Mouse (Mus musculus): ENCODE data around the gene Brf1. TPM values are rescaled to one million over a fixed set of nuclear protein-coding genes. Genes with fewer than 3 reads are reported as not detected.
A peak's percentile ranks its signal among the peaks of the same experiment; 100 is the strongest.

The Brf1 gene
- total RNA-seq, 2 experiments from 2014 or later: 20.8 to 21.5 TPM

GRCm38 (mm10) chr12:112921518-112921917 lies 79.0 kb downstream of the Brf1 start:
- intact Hi-C loops (cut with DNase I): no loop called here
- TF ChIP-seq CTCF (IDR thresholded peaks at IDR 0.05): no peak
- no peak overlapping the region for H3K4me3 ChIP-seq
- no peak overlapping the region for H3K27ac ChIP-seq
- no peak for DNase-seq

- H3K4me3 ChIP-seq: peak overlapping the region; percentile 70
- TF ChIP-seq CTCF (IDR thresholded peaks at IDR 0.05): no peak
- H3K27ac ChIP-seq: peak overlapping the region; percentile 99
- DNase-seq: peak; percentile 61
- intact Hi-C loops (cut with DNase I): loop anchor here (5.0 kb wide), 1 partner anchor 41 kb away; no protein-coding TSS in a partner anchor
These were observed 82.6 kb downstream of the Brf1 start for GRCm38 (mm10) chr12:112917906-112918305.

- intact Hi-C loops (cut with DNase I): loop anchor here (5.0 kb wide), 1 partner anchor 40 kb away; no protein-coding TSS in a partner anchor
- H3K4me3 ChIP-seq: peak overlapping the region; percentile 70
- peak; percentile 56 for DNase-seq
- TF ChIP-seq CTCF (IDR thresholded peaks at IDR 0.05): no peak
- H3K27ac ChIP-seq: peak overlapping the region; percentile 99
These were observed 83.0 kb downstream of the Brf1 start for GRCm38 (mm10) chr12:112917486-112917885.

- Histone ChIP-seq H3K4me3 (peak overlapping the region; percentile 70), H3K27ac (peak overlapping the region; percentile 99)
- intact Hi-C loops (cut with DNase I): loop anchor here (5.0 kb wide), 1 partner anchor 40 kb away; no protein-coding TSS in a partner anchor
These were observed 83.7 kb downstream of the Brf1 start for GRCm38 (mm10) chr12:112916698-112917400.

GRCm38 (mm10) chr12:112915587-112915986 lies 84.9 kb downstream of the Brf1 start:
- TF ChIP-seq CTCF (IDR thresholded peaks at IDR 0.05): no peak

More at GRCm38 (mm10) chr12:112916698-112917400, 83.7 kb downstream of the Brf1 start:
- no peak; the same call in 1 of the 2 replicates for TF ChIP-seq CTCF (IDR thresholded peaks at IDR 0.05)
- DNase-seq: peak; percentile 94

GRCm38 (mm10) chr12:112914527-112914926 lies 86.0 kb downstream of the Brf1 start:
- intact Hi-C loops (cut with DNase I): no loop called here
- Histone ChIP-seq H3K27ac (peak overlapping the region; percentile 99), H3K4me3 (no peak overlapping the region)
- no peak for DNase-seq
- no peak for TF ChIP-seq CTCF (IDR thresholded peaks at IDR 0.05)

More at GRCm38 (mm10) chr12:112915587-112915986, 84.9 kb downstream of the Brf1 start:
- peak overlapping the region; percentile 70 for H3K4me3 ChIP-seq
- intact Hi-C loops (cut with DNase I): loop anchor here (5.0 kb wide), 1 partner anchor 38 kb away; no protein-coding TSS in a partner anchor
- DNase-seq: no peak
- H3K27ac ChIP-seq: peak overlapping the region; percentile 99

- TF ChIP-seq CTCF (IDR thresholded peaks at IDR 0.05): no peak
- H3K4me3 ChIP-seq: no peak overlapping the region
- no peak for DNase-seq
- intact Hi-C loops (cut with DNase I): no loop called here
- H3K27ac ChIP-seq: no peak overlapping the region
These were observed 87.4 kb downstream of the Brf1 start for GRCm38 (mm10) chr12:112912951-112913745.

- H3K4me3 ChIP-seq: no peak overlapping the region
- intact Hi-C loops (cut with DNase I): no loop called here
- TF ChIP-seq CTCF (IDR thresholded peaks at IDR 0.05): no peak
These were observed 88.8 kb downstream of the Brf1 start for GRCm38 (mm10) chr12:112911701-112912100.

More at GRCm38 (mm10) chr12:112911701-112912100, 88.8 kb downstream of the Brf1 start:
- no peak for DNase-seq
- H3K27ac ChIP-seq: no peak overlapping the region

Small RNA genes within 50 kb of the gene (microRNA-seq; reads per million reads assigned to microRNA genes)
- not detected for gene Mir6941

Other genes with a start within 250 kb of the Brf1 start
- 1 to 10 TPM; 1.7 to 4.0 TPM for gene Pld4, start 240.0 kb downstream of the Brf1 start, total RNA-seq (2021)
- gene Ahnak2, start 198.0 kb downstream of the Brf1 start, total RNA-seq (2021): 1 to 10 TPM; 5.0 to 8.5 TPM
- under 1 TPM; 0.20 to 0.36 TPM for gene Clba1, start 191.8 kb downstream of the Brf1 start, total RNA-seq (2021)
- gene Cdca4, start 171.3 kb downstream of the Brf1 start, total RNA-seq (2021): 1 to 10 TPM; 3.0 to 3.1 TPM
- under 1 TPM in 1 of 2 experiments, not detected in 1; 0.14 TPM for gene Gpr132, start 132.5 kb downstream of the Brf1 start, total RNA-seq (2021)
- gene Jag2, start 70.9 kb downstream of the Brf1 start, total RNA-seq (2021): 10 to 100 TPM; 20.3 to 30.2 TPM
- gene Nudt14, start 58.6 kb downstream of the Brf1 start, total RNA-seq (2021): 1 to 10 TPM; 5.4 to 7.9 TPM
- gene Btbd6, start 24.2 kb downstream of the Brf1 start, total RNA-seq (2021): 10 to 100 TPM; 13.3 to 20.6 TPM
- 10 to 100 TPM; 35.9 to 41.0 TPM for gene Pacs2, start 13.8 kb upstream of the Brf1 start, total RNA-seq (2021)
- gene Tex22, start 73.8 kb upstream of the Brf1 start, total RNA-seq (2021): not detected
- 10 to 100 TPM; 36.2 to 41.5 TPM for gene Mta1, start 97.6 kb upstream of the Brf1 start, total RNA-seq (2021)
- gene Crip2, start 139.5 kb upstream of the Brf1 start, total RNA-seq (2021): 10 to 100 TPM; 32.4 to 41.1 TPM
- 100 to 1,000 TPM in 1 of 2 experiments, 10 to 100 TPM in 1; 71.2 to 113 TPM for gene Crip1, start 145.6 kb upstream of the Brf1 start, total RNA-seq (2021)
- not detected for gene Tedc1, start 155.7 kb upstream of the Brf1 start, total RNA-seq (2021)
- gene Tmem121, start 185.2 kb upstream of the Brf1 start, total RNA-seq (2021): not detected

Data from gastrocnemius, adult 2 months (tissue).